Mouse (Mus musculus) testis, adult 2 months (tissue): ENCODE data around the gene Plxnb3. TPM values are rescaled to one million over a fixed set of nuclear protein-coding genes. Genes with fewer than 3 reads are reported as not detected.

ENCODE experiments used
- H3K27ac ChIP-seq: fragments of 200-500 bp; 2 replicates; pipeline ENCODE4 v1.5.1; 2012; ENCODE audit warnings: low read depth, low read length; ENCODE audit not compliant: control insufficient read depth, insufficient read depth
- H3K27me3 ChIP-seq: fragments of 200-500 bp; 2 replicates; pipeline ENCODE4 v1.6.1; 2012; ENCODE audit warnings: mild to moderate bottlenecking, low read length, moderate library complexity; ENCODE audit not compliant: control insufficient read depth, insufficient read depth
- H3K36me3 ChIP-seq: fragments of 200-500 bp; 2 replicates; pipeline ENCODE4 v1.6.1; 2012; ENCODE audit warnings: mild to moderate bottlenecking, low read length; ENCODE audit not compliant: control insufficient read depth, insufficient read depth
- H3K4me1 ChIP-seq: fragments of 200-500 bp; 2 replicates; pipeline ENCODE4 v1.6.1; 2012; ENCODE audit warnings: low read length; ENCODE audit not compliant: control insufficient read depth, insufficient read depth
- H3K4me3 ChIP-seq: fragments of 200-500 bp; 2 replicates; pipeline ENCODE4 v1.5.1; 2012; ENCODE audit warnings: low read depth, mild to moderate bottlenecking, low read length, moderate library complexity, mixed read lengths; ENCODE audit not compliant: control insufficient read depth
- CTCF ChIP-seq: fragments of 200-500 bp; IDR thresholded peaks from 2 replicates; pipeline ENCODE4 v1.5.1; 2012; ENCODE audit warnings: low read depth, mild to moderate bottlenecking, inconsistent platforms, low read length, moderate library complexity; ENCODE audit not compliant: control insufficient read depth, insufficient read depth, insufficient replicate concordance
- POLR2A ChIP-seq: fragments of 200-500 bp; IDR thresholded peaks from 2 replicates; pipeline ENCODE4 v1.6.1; 2012; ENCODE audit warnings: low read depth, mild to moderate bottlenecking, inconsistent platforms, low read length, moderate library complexity; ENCODE audit not compliant: control insufficient read depth
- polyA plus RNA-seq: library from polyadenylated mRNA; depleted of rRNA; stranded (reverse); fragments of >200 nt; gene quantifications from 2 replicates; pipeline ENCODE4 v1.2.3, GENCODE M21; 2012; rRNA removed

Plxnb3 gene
- polyA plus RNA-seq, result 0.06 and 0.07 TPM in 2 replicates

DNA sequence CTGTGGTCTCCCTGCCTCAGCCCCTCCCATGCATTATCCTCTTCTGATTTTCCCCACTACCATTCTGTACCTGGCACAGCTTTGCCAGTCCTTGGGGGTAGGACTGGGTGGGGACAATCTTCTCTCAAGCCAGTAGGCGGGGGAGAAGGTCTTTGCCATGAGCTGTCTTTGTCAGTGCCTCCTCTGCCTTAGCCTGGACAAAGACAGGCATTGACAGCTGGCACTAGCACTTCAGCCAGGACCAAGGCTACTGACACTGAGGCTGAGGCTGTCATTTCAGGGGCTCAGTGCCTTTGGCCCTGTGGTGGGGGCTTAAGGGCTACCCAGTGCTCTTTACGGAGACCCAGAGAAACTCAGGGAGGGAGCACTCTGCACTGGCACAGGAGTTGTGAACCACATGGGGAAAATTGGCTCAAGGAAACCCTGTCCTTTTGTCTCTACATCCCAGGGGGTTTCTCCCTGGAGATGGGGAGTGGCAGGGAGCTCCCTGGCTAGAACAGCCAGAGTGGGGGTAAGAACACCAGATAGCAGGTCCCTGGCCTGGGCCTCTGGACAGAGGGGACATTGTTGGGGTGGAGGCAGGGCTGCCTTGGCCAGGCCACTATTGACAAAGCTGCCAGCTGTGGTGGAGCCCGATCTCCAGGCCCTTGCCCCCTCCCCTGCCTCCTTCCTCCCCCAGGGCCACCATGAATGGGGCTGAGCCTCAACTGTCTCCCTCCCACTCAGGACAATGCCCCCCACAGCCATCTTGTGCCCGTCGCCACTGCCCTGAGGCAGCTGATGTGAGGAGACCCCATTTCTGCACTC, at the start of gene Plxnb3:
Gene Plxnb3, plus strand, starts transcription at position 757 of the 807 bp plus-strand sequence.
- no peaks in the 10 kb centered on the region for H3K27me3 ChIP-seq
- H3K36me3 ChIP-seq, result no peaks in the 10 kb centered on the region
- TF ChIP-seq POLR2A (no peak), CTCF (no peak)
- H3K4me3 ChIP-seq, result no peak within 1 kb of the TSS
- H3K27ac ChIP-seq, result no peak within 1 kb of the TSS
- H3K4me1 ChIP-seq, result no peaks in the 10 kb centered on the region

DNA sequence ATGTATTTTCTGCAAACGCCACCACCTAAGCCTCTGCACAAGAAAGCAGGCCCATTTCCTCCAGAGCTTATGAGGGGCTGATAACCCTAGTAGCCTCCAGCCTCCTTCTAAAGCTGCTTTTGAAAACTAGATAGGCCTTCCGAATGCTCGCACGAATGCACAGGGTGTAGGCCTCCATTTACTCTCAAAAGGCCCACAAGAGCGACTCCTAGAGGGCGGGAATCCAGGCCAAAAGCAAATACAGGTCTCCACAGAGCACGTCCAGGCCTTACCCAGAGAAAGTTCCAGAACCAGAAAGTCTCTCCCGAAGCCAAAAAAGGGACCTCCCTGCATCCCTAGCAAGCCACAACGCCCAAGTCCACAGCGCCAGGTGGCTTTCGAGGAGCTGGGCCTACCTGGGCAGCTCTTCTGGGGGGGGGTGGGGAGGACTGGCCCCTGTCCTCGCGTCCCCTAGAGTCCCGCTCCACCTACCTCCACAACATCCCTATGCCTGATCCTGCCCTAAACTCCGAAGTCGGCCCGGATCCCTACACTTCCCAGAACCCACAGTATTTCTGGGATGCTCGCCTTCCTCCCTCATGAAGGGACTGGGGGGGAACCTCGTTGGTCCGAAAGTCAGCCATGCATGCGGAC, 41.3 kb upstream of the Plxnb3 start:
- Histone ChIP-seq H3K4me3 (peak overlapping the region; percentile 91), H3K27me3 (no peaks in the 10 kb centered on the region), H3K4me1 (peaks cover 10% of the 10 kb centered on the region), H3K27ac (peak overlapping the region; percentile 57), H3K36me3 (no peaks in the 10 kb centered on the region)
- TF ChIP-seq CTCF (no peak), POLR2A (no peak)

DNA sequence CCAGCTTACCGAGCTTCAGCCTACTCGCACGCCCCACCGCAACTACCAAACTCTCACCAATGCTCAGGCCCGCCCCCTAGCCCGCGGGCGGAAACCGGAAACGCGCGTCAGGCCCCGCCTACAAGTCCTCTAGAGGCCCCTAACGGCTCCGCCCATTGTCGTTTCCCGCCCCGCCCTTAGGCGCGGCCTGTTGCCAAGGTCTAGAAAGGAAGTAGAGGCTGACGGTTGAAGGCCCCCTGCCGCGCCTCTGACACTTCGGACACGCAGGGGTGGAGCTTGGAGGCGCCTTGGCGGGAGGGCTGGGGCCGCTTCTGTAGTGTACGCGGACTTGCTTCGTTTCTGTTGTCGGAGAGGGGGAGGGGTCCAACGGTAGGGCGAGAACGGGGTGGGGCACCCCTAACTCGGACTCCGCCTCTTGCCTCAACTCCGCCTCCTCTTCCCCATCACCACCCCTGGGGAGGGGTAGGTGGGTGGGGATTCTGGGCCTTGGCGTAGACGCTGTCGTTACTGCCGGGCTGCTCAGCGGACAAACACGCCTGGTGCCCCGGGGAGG, 40.7 kb upstream of the Plxnb3 start, which contains the start of the genes Bcap31 and Abcd1:
Gene Bcap31, minus strand, starts transcription at position 67 of the 553 bp plus-strand sequence.
Gene Abcd1, plus strand, starts transcription at position 489 of the 553 bp plus-strand sequence.
- no peak for TF ChIP-seq CTCF
- peak; percentile 81 for TF ChIP-seq POLR2A

DNA sequence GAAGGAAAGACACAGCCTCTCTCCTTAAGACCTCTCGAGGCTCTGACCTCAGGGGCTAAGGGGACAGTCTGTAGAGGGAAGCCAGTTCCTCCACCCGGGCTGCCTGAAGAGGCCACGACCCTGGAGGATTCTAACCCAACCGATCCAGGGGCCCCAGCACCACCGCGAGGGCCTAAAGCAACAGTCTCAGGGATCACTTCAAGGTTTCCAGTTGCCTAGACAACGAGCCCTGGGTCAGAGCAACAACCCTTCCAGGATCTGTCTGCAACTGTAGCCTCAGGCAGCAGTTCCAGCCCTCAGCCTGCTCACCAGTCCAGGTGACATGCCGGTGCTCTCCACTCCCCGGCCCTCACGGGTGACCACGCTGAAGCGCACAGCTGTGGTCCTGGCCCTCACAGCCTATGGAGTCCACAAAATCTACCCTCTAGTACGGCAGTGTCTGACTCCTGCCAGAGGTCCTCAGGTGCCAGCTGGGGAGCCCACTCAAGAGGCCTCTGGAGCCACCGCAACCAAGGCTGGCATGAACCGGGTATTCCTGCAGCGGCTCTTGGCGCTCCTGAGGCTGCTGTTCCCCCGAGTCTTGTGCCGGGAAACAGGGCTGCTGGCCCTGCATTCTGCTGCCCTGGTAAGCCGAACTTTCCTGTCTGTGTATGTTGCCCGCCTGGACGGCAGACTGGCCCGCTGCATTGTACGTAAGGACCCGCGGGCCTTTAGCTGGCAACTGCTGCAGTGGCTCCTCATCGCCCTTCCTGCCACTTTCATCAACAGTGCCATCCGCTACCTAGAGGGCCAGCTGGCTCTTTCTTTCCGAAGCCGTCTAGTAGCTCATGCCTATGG, 40.0 kb upstream of the Plxnb3 start:
- no peaks in the 10 kb centered on the region for H3K27me3 ChIP-seq
- H3K4me3 ChIP-seq, result peak overlapping the region; percentile 91
- peak overlapping the region; percentile 57 for H3K27ac ChIP-seq
- no peaks in the 10 kb centered on the region for H3K36me3 ChIP-seq
- no peak for TF ChIP-seq POLR2A
- TF ChIP-seq CTCF, result no peak
- H3K4me1 ChIP-seq, result peaks cover 10% of the 10 kb centered on the region

More for the DNA sequence above, 40.7 kb upstream of the Plxnb3 start, which contains the start of the genes Bcap31 and Abcd1:
- Histone ChIP-seq H3K27ac (peak within 1 kb of the TSS; percentile 57), H3K4me3 (peak within 1 kb of the TSS; percentile 91), H3K4me1 (peaks cover 10% of the 10 kb centered on the region), H3K27me3 (no peaks in the 10 kb centered on the region), H3K36me3 (no peaks in the 10 kb centered on the region)

DNA sequence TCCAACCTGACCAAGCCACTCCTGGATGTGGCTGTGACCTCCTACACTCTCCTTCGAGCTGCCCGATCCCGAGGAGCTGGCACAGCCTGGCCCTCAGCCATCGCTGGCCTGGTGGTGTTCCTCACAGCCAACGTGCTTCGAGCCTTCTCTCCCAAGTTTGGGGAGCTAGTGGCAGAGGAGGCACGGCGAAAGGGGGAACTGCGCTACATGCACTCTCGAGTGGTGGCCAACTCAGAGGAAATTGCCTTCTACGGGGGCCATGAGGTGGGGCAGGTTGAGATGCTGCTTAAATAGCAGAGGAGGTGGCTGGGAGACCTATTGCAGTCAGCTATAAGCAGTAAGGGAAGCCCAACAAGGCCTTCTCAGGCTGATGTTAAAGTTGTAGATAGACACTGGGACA, 39.2 kb upstream of the Plxnb3 start:
- peak overlapping the region; percentile 91 for H3K4me3 ChIP-seq
- H3K4me1 ChIP-seq, result peaks cover 10% of the 10 kb centered on the region
- TF ChIP-seq CTCF (no peak), POLR2A (no peak)
- no peaks in the 10 kb centered on the region for H3K27me3 ChIP-seq
- H3K27ac ChIP-seq, result peak overlapping the region; percentile 57
- no peaks in the 10 kb centered on the region for H3K36me3 ChIP-seq

DNA sequence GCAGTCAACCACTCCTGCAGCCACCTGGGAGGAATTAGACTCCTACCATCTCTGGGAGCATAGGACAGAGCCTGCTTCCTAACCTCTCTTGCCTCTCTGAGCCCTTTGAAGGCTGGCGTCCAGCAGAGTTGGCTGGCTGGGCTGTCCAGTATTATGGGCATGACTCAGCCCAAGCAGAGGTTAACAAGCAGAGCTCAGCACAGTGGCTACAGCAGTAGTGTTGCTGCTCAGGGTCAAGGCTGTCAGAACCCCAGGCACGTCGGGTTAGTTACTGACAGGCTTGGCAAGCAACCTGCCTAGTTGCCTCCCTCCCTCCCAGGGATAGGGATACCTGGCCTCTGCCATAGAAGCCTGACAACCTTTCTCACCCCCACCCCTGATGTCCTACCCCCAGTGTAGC, 38.6 kb upstream of the Plxnb3 start:
- H3K27ac ChIP-seq, result peak overlapping the region; percentile 46
- TF ChIP-seq POLR2A (no peak), CTCF (no peak)
- no peaks in the 10 kb centered on the region for H3K27me3 ChIP-seq
- H3K4me3 ChIP-seq, result peak overlapping the region; percentile 91
- H3K4me1 ChIP-seq, result peaks cover 10% of the 10 kb centered on the region
- no peaks in the 10 kb centered on the region for H3K36me3 ChIP-seq
